Mouse (Mus musculus): ENCODE data around the gene Cxcl2. TPM values are rescaled to one million over a fixed set of nuclear protein-coding genes. Genes with fewer than 3 reads are reported as not detected.

Cxcl2 gene
- total RNA-seq, 2 experiments from 2014 or later = not detected

- intact Hi-C loops (cut with DNase I) = no loop called here
- no peak for DNase-seq
Measured at GRCm38 (mm10) chr5:90891464-90891813, 12.2 kb upstream of the Cxcl2 start.

- intact Hi-C loops (cut with DNase I) = no loop called here
- no peak for DNase-seq
Measured at GRCm38 (mm10) chr5:90894231-90894630, 9.4 kb upstream of the Cxcl2 start.

- no peak for DNase-seq
- intact Hi-C loops (cut with DNase I) = no loop called here
Measured at GRCm38 (mm10) chr5:90897429-90897828, 6.2 kb upstream of the Cxcl2 start.

- intact Hi-C loops (cut with DNase I) = no loop called here
- no peak for DNase-seq
Measured at GRCm38 (mm10) chr5:90899308-90899707, 4.4 kb upstream of the Cxcl2 start.

GRCm38 (mm10) chr5:90900147-90900546, 3.5 kb upstream of the Cxcl2 start:
- peak in 1 of 2 experiments; percentile 39 for DNase-seq
- intact Hi-C loops (cut with DNase I) = no loop called here

- intact Hi-C loops (cut with DNase I) = no loop called here
- no peak for DNase-seq
Measured at GRCm38 (mm10) chr5:90900688-90901087, 3.0 kb upstream of the Cxcl2 start.

GRCm38 (mm10) chr5:90902380-90903260, 1.1 kb upstream of the Cxcl2 start:
- DNase-seq = no peak
- intact Hi-C loops (cut with DNase I) = no loop called here

- peak; percentile 22 to 61 for DNase-seq
- intact Hi-C loops (cut with DNase I) = loop anchor here (2.0 kb wide), 1 partner anchor 246 kb away; no protein-coding TSS in a partner anchor
Measured at GRCm38 (mm10) chr5:90908983-90909382, 5.3 kb downstream of the Cxcl2 start.

GRCm38 (mm10) chr5:90919495-90919894, 15.8 kb downstream of the Cxcl2 start:
- intact Hi-C loops (cut with DNase I) = no loop called here
- no peak for DNase-seq

- intact Hi-C loops (cut with DNase I) = loop anchor here (5.0 kb wide), 1 partner anchor 261 kb away; no protein-coding TSS in a partner anchor
Measured at GRCm38 (mm10) chr5:90922958-90923357, 19.3 kb downstream of the Cxcl2 start.

GRCm38 (mm10) chr5:90930546-90930945, 26.9 kb downstream of the Cxcl2 start:
- intact Hi-C loops (cut with DNase I) = no loop called here
- no peak for DNase-seq

More at GRCm38 (mm10) chr5:90922958-90923357, 19.3 kb downstream of the Cxcl2 start:
- DNase-seq = no peak

GRCm38 (mm10) chr5:90930971-90931851, 27.5 kb downstream of the Cxcl2 start, which contains the start of gene Mthfd2l:
Gene Mthfd2l (plus strand): TSS chr5:90931117.
- intact Hi-C loops (cut with DNase I) = no loop called here
- peak; percentile 79 to 83 for DNase-seq

GRCm38 (mm10) chr5:90931911-90932310, 28.2 kb downstream of the Cxcl2 start:
- DNase-seq = no peak
- intact Hi-C loops (cut with DNase I) = no loop called here

- intact Hi-C loops (cut with DNase I) = no loop called here
- no peak for DNase-seq
Measured at GRCm38 (mm10) chr5:90936706-90937105, 33.0 kb downstream of the Cxcl2 start.

- intact Hi-C loops (cut with DNase I) = no loop called here
- no peak for DNase-seq
Measured at GRCm38 (mm10) chr5:90945453-90945852, 41.8 kb downstream of the Cxcl2 start.

- DNase-seq = no peak
- intact Hi-C loops (cut with DNase I) = no loop called here
Measured at GRCm38 (mm10) chr5:90949499-90949898, 45.8 kb downstream of the Cxcl2 start.

GRCm38 (mm10) chr5:90951475-90951874, 47.8 kb downstream of the Cxcl2 start:
- intact Hi-C loops (cut with DNase I) = loop anchor here (5.0 kb wide), 1 partner anchor 356 kb away; no protein-coding TSS in a partner anchor
- no peak for DNase-seq

GRCm38 (mm10) chr5:90952731-90953481, 49.2 kb downstream of the Cxcl2 start:
- DNase-seq = no peak
- intact Hi-C loops (cut with DNase I) = loop anchor here (5.0 kb wide), 1 partner anchor 354 kb away; no protein-coding TSS in a partner anchor

Data from gastrocnemius, postnatal 36 days (tissue).